Mouse (Mus musculus) CH12.LX (cell line): ENCODE measurements at regions not wholly inside any gene's neighbourhood (a gene's known extent, or its start where the extent isn't known, plus 50 kb on each side); places are given as distances from the start of the nearest gene placed in this dataset.

Source experiments
- DNase-seq: peaks from one replicate; pipeline ENCODE4 v3.0.0-alpha.2; 2013; ENCODE audit errors: extremely low read depth
- H3K27ac ChIP-seq: 2 replicates; pipeline ENCODE4 v1.5.1; 2012; ENCODE audit warnings: low read depth, mild to moderate bottlenecking, control low read depth, moderate library complexity; ENCODE audit not compliant: insufficient read depth
- H3K27me3 ChIP-seq: replicated peaks from 2 replicates; pipeline ENCODE3; 2012; ENCODE audit warnings: inconsistent platforms
- H3K36me3 ChIP-seq, 2 experiments: replicated peaks in 1 of 2; 2 replicates each; pipeline versions ENCODE3 to v1.6.1; 2012; ENCODE audit warnings: inconsistent platforms in 1 of 2, low read length in 1 of 2, mild to moderate bottlenecking in 1 of 2, mixed read lengths in 1 of 2, moderate library complexity in 1 of 2; ENCODE audit not compliant: control insufficient read depth in 1 of 2, insufficient read depth in 1 of 2
- H3K4me1 ChIP-seq, 2 experiments: 2 replicates each; pipeline ENCODE4 v1.6.1; 2012; ENCODE audit warnings: inconsistent platforms in 1 of 2, moderate library complexity in 1 of 2; ENCODE audit not compliant: insufficient read depth in 2 of 2, control insufficient read depth in 1 of 2
- H3K4me2 ChIP-seq: 2 replicates; pipeline ENCODE4 v1.6.1; 2012; ENCODE audit warnings: low read depth, mild to moderate bottlenecking, control low read depth; ENCODE audit not compliant: poor library complexity, insufficient read depth, severe bottlenecking
- H3K4me3 ChIP-seq, 3 experiments: fragments of 150-350 bp in 1 of 3; sonication (generic) in 1 of 3; replicated peaks in 1 of 3; 2 replicates each; pipeline versions ENCODE3 to v1.5.1; 2011 to 2012; ENCODE audit warnings: low read depth in 2 of 3, low read length in 2 of 3, mild to moderate bottlenecking in 2 of 3, moderate library complexity in 2 of 3, control low read depth in 1 of 3, improper control_type of control experiment in 1 of 3, inconsistent platforms in 1 of 3, mixed read lengths in 1 of 3; ENCODE audit not compliant: poor library complexity in 1 of 3
- H3K79me2 ChIP-seq: replicated peaks from 2 replicates; pipeline ENCODE4 v1.6.1; 2012; ENCODE audit warnings: mild to moderate bottlenecking, moderate library complexity; ENCODE audit not compliant: control insufficient read depth, poor library complexity, insufficient read depth, severe bottlenecking; ENCODE audit errors: extremely low read depth
- H3K9ac ChIP-seq: 2 replicates; pipeline ENCODE4 v1.6.1; 2012; ENCODE audit warnings: low read depth, mild to moderate bottlenecking, control low read depth, moderate library complexity; ENCODE audit not compliant: insufficient read depth
- H3K9me3 ChIP-seq: replicated peaks from 2 replicates; pipeline ENCODE3; 2012; ENCODE audit warnings: low read length, inconsistent platforms, mixed read lengths
- CHD1 ChIP-seq: IDR thresholded peaks from 2 replicates; pipeline ENCODE4 v1.6.1; 2012; ENCODE audit warnings: low read depth, low read length, improper control_type of control experiment, inconsistent platforms
- E2F4 ChIP-seq: IDR thresholded peaks from 2 replicates; pipeline ENCODE4 v1.6.1; 2011; ENCODE audit warnings: low read depth, low read length, improper control_type of control experiment; ENCODE audit not compliant: insufficient replicate concordance
- ELF1 ChIP-seq: IDR thresholded peaks from 2 replicates; pipeline ENCODE4 v1.6.1; 2014; ENCODE audit warnings: low read depth, mild to moderate bottlenecking, inconsistent platforms, low read length, improper control_type of control experiment
- GABPA ChIP-seq: IDR thresholded peaks from 2 replicates; pipeline ENCODE4 v1.6.1; 2012; ENCODE audit warnings: low read depth, low read length, improper control_type of control experiment, inconsistent platforms; ENCODE audit not compliant: insufficient replicate concordance
- HCFC1 ChIP-seq: IDR thresholded peaks from 2 replicates; pipeline ENCODE4 v1.6.1; 2012; ENCODE audit warnings: low read depth, mild to moderate bottlenecking, inconsistent platforms, low read length, improper control_type of control experiment
- IRF4 ChIP-seq: IDR thresholded peaks from 2 replicates; pipeline ENCODE4 v1.6.1; 2014; ENCODE audit warnings: low read depth, mild to moderate bottlenecking, inconsistent platforms, low read length, improper control_type of control experiment
- JUN ChIP-seq: IDR thresholded peaks from 2 replicates; pipeline ENCODE4 v1.6.1; 2011; ENCODE audit warnings: low read depth, mild to moderate bottlenecking, low read length, improper control_type of control experiment, moderate library complexity; ENCODE audit not compliant: insufficient read depth
- JUND ChIP-seq: conservative IDR thresholded peaks from 2 replicates; pipeline ENCODE4 v1.6.1; 2011; ENCODE audit warnings: low read depth, low read length, improper control_type of control experiment
- KAT2A ChIP-seq: IDR thresholded peaks from 2 replicates; pipeline ENCODE4 v1.6.1; 2012; ENCODE audit warnings: low read length, improper control_type of control experiment, inconsistent platforms; ENCODE audit not compliant: insufficient replicate concordance
- MAX ChIP-seq: IDR thresholded peaks from 2 replicates; pipeline ENCODE4 v1.6.1; 2011; ENCODE audit warnings: low read length, improper control_type of control experiment
- MAZ ChIP-seq: IDR thresholded peaks from 2 replicates; pipeline ENCODE4 v1.6.1; 2012; ENCODE audit warnings: low read depth, mild to moderate bottlenecking, inconsistent platforms, low read length, improper control_type of control experiment, moderate library complexity
- MXI1 ChIP-seq: IDR thresholded peaks from 2 replicates; pipeline ENCODE4 v1.6.1; 2011; ENCODE audit warnings: mild to moderate bottlenecking, low read depth, low read length, improper control_type of control experiment
- NELFE ChIP-seq: IDR thresholded peaks from 2 replicates; pipeline ENCODE4 v1.6.1; 2011; ENCODE audit warnings: low read depth, low read length, improper control_type of control experiment
- POLR2A ChIP-seq: IDR thresholded peaks from 2 replicates; pipeline ENCODE4 v1.6.1; 2011; ENCODE audit warnings: low read depth, mild to moderate bottlenecking, improper control_type of control experiment, low read length
- POLR2AphosphoS2 ChIP-seq: IDR thresholded peaks from 2 replicates; pipeline ENCODE4 v1.6.1; 2011; ENCODE audit warnings: low read depth, low read length, improper control_type of control experiment
- SIN3A ChIP-seq: IDR thresholded peaks from 2 replicates; pipeline ENCODE4 v1.6.1; 2012; ENCODE audit warnings: low read length, improper control_type of control experiment, inconsistent platforms
- SMC3 ChIP-seq: IDR thresholded peaks from 2 replicates; pipeline ENCODE4 v1.6.1; 2011; ENCODE audit warnings: low read depth, low read length, improper control_type of control experiment
- TBP ChIP-seq: conservative IDR thresholded peaks from 2 replicates; pipeline ENCODE4 v1.6.1; 2011; ENCODE audit warnings: low read depth, low read length, improper control_type of control experiment
- UBTF ChIP-seq: IDR thresholded peaks from 2 replicates; pipeline ENCODE4 v1.6.1; 2012; ENCODE audit warnings: low read depth, mild to moderate bottlenecking, inconsistent platforms, low read length, improper control_type of control experiment, moderate library complexity
- USF1 ChIP-seq: IDR thresholded peaks from 2 replicates; pipeline ENCODE4 v1.6.1; 2014; ENCODE audit warnings: low read depth, mild to moderate bottlenecking, inconsistent platforms, low read length, improper control_type of control experiment
- ZKSCAN1 ChIP-seq: IDR thresholded peaks from 2 replicates; pipeline ENCODE4 v1.6.1; 2012; ENCODE audit warnings: low read depth, inconsistent platforms, low read length, improper control_type of control experiment, borderline replicate concordance
- ZMIZ1 ChIP-seq: IDR thresholded peaks from 2 replicates; pipeline ENCODE4 v1.6.1; 2012; ENCODE audit warnings: low read depth, mild to moderate bottlenecking, inconsistent platforms, low read length, improper control_type of control experiment
- ZNF384 ChIP-seq: IDR thresholded peaks from 2 replicates; pipeline ENCODE4 v1.6.1; 2012; ENCODE audit warnings: low read depth, low read length, improper control_type of control experiment, inconsistent platforms
- dilution Hi-C: fragments of 300-500 bp; cut with MboI; formaldehyde crosslinking; loops from 2 replicates; pipeline ENCODE4 v1.14.3; 2020; ENCODE audit warnings: low sequenced_read_pairs; ENCODE audit not compliant: extremely low pct_unique_long_range_greater_than_20kb, extremely low pct_ligation_motif_present
- in situ Hi-C: fragments of 300-500 bp; cut with MboI; formaldehyde crosslinking; loops from 3 replicates; pipeline ENCODE4 v1.14.3; 2019; ENCODE audit warnings: low sequenced_read_pairs, low pct_ligation_motif_present, low pct_unique_long_range_greater_than_20kb, mixed read lengths

DNA sequence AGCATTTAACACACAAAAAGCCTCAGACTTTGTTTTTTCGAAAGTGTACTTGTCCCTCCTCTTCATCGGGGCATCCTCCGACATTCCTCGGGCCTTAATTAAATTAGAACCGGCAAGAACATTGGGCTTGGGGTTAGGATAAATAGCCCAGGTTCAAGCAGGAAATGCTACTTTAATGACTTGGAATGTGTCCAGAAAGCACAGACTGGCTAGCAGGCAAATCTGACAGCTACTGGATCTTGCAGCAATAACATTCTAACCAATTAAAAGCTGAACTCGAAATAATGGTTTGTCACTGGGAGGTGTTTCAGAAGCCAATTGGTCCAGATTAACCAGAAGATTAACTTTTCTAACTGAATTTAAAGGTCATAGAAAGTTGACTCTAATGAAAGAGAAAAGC lies 93.4 kb upstream of the Fbxl4 start:
- no peak overlapping the region for H3K27ac ChIP-seq
- H3K4me1 ChIP-seq: no peaks in the 10 kb centered on the region
- H3K27me3 ChIP-seq: no peaks in the 10 kb centered on the region
- no peak overlapping the region for H3K4me2 ChIP-seq
- TF ChIP-seq TBP: no peak
- TF ChIP-seq USF1: no peak
- no peak for TF ChIP-seq JUN
- no peak for TF ChIP-seq POLR2AphosphoS2
- TF ChIP-seq ELF1: no peak
- no peak for TF ChIP-seq SMC3
- no peak for TF ChIP-seq UBTF
- TF ChIP-seq MAX: no peak
- no peak for TF ChIP-seq GABPA
- no peak for TF ChIP-seq SIN3A
- no peak for TF ChIP-seq ZMIZ1
- no peak for TF ChIP-seq CHD1
- TF ChIP-seq ZNF384: no peak
- no peak for TF ChIP-seq MAZ
- TF ChIP-seq IRF4: no peak
- TF ChIP-seq JUND: no peak
- no peak for TF ChIP-seq POLR2A
- TF ChIP-seq NELFE: no peak
- TF ChIP-seq E2F4: no peak
- TF ChIP-seq HCFC1: no peak
- H3K36me3 ChIP-seq: no peaks in the 10 kb centered on the region
- no peak overlapping the region for H3K9ac ChIP-seq
- H3K9me3 ChIP-seq: no peaks in the 10 kb centered on the region
- dilution Hi-C loops: no loop called here
- H3K79me2 ChIP-seq: no peaks in the 10 kb centered on the region
- in situ Hi-C loops: no loop called here
- no peak overlapping the region for H3K4me3 ChIP-seq
- DNase-seq: no peak

DNA sequence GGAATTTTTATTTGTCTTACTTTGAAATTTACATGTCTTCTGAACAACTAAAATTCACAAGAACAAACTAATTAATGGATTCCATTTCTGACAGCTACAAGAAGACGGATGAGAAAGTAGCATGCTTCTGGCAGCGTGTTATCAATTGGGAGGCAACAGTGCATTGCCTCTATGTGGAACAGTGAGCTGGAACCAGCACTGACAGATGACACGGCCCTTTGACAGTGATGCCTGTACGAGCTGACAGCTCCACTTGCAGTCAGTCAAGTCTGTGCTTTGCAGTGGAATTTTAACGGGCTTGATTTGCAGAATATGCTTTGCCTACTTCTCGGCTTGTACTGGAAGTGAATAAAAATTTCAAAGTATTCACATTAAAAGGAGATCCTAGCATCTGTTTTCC lies 88.3 kb upstream of the Fbxl4 start:
- no peak overlapping the region for H3K4me3 ChIP-seq
- H3K79me2 ChIP-seq: no peaks in the 10 kb centered on the region
- dilution Hi-C loops (no loop called here), in situ Hi-C loops (no loop called here)
- H3K9me3 ChIP-seq: no peaks in the 10 kb centered on the region
- TF ChIP-seq TBP (no peak), JUND (no peak), KAT2A (no peak), SIN3A (no peak), E2F4 (no peak), ZKSCAN1 (no peak), HCFC1 (no peak), ZMIZ1 (no peak), MXI1 (no peak), POLR2A (no peak), IRF4 (no peak), NELFE (no peak)
- H3K9ac ChIP-seq: no peak overlapping the region
- no peaks in the 10 kb centered on the region for H3K36me3 ChIP-seq
- H3K27ac ChIP-seq: no peak overlapping the region
- DNase-seq: no peak
- peaks cover 3 to 14% of the 10 kb centered on the region in 2 experiments; a peak in 3 of 4 replicates for H3K4me1 ChIP-seq
- no peak overlapping the region for H3K4me2 ChIP-seq
- no peaks in the 10 kb centered on the region for H3K27me3 ChIP-seq
